Mouse (Mus musculus) intestine, postnatal 0 days (tissue): ENCODE measurements around the gene Sertad1. TPM values are rescaled to one million over a fixed set of nuclear protein-coding genes. Genes with fewer than 3 reads are reported as not detected.

Source experiments
- ATAC-seq: fragments of 200-750 bp; cut with Nextera tagmentation; 2 replicates; pipeline ENCODE4 v1.8.0; 2017; ENCODE audit warnings: mild to moderate bottlenecking, moderate TSS enrichment, moderate library complexity
- H3K27ac ChIP-seq: fragments of 300-500 bp; sonication (generic); 2 replicates; pipeline ENCODE4 v1.5.1; 2014; ENCODE audit warnings: mild to moderate bottlenecking, low read depth, low read length, moderate library complexity
- H3K27me3 ChIP-seq: fragments of 300-500 bp; sonication (generic); replicated peaks from 2 replicates; pipeline ENCODE4 v1.6.1; 2014; ENCODE audit warnings: low read length, mixed read lengths; ENCODE audit not compliant: control insufficient read depth, insufficient read depth
- H3K36me3 ChIP-seq: fragments of 300-500 bp; sonication (generic); 2 replicates; pipeline ENCODE4 v1.6.1; 2014; ENCODE audit warnings: mild to moderate bottlenecking, moderate library complexity; ENCODE audit not compliant: control insufficient read depth, insufficient read depth
- H3K4me1 ChIP-seq: fragments of 300-500 bp; sonication (generic); replicated peaks from 2 replicates; pipeline ENCODE4 v1.6.1; 2014; ENCODE audit warnings: antibody characterized with exemption, low read length, mixed read lengths; ENCODE audit not compliant: control insufficient read depth, insufficient read depth
- H3K4me2 ChIP-seq: fragments of 300-500 bp; sonication (generic); replicated peaks from 2 replicates; pipeline ENCODE4 v1.6.1; 2014; ENCODE audit warnings: low read depth, mild to moderate bottlenecking, moderate library complexity
- H3K4me3 ChIP-seq: fragments of 300-500 bp; sonication (generic); 2 replicates; pipeline ENCODE4 v1.5.1; 2014; ENCODE audit warnings: low read depth, low read length
- H3K9ac ChIP-seq: fragments of 300-500 bp; sonication (generic); 2 replicates; pipeline ENCODE4 v1.6.1; 2014; ENCODE audit warnings: mild to moderate bottlenecking, low read depth, low read length
- H3K9me3 ChIP-seq: fragments of 300-500 bp; sonication (generic); 2 replicates; pipeline ENCODE4 v1.6.1; 2016; ENCODE audit warnings: mixed run types; ENCODE audit not compliant: control insufficient read depth
- CTCF ChIP-seq: sonication (generic); IDR thresholded peaks from 2 replicates; pipeline ENCODE4 v1.5.1; 2016; ENCODE audit warnings: low read depth, mild to moderate bottlenecking, control low read depth, antibody characterized with exemption, moderate library complexity
- WGBS: fragments of 180-500 bp; shearing (Covaris S2); extraction: QIAGEN DNeasy Blood & Tissue Kit; methylation state at CpG from one replicate; pipeline ENCODE4 v1.1.7; 2014; 5-methylcytosine and 5-hydroxymethylcytosine counted together
- polyA plus RNA-seq: library from polyadenylated mRNA; unstranded; fragments of >200 nt; fragmentation: Nextera tagmentation; extraction: Ambion mirVana; gene quantifications from 2 replicates; pipeline ENCODE4 v1.2.1, GENCODE M21; 2015

Gene Sertad1
- polyA plus RNA-seq, 1 experiment from 2014 or later: 42.7 TPM

DNA sequence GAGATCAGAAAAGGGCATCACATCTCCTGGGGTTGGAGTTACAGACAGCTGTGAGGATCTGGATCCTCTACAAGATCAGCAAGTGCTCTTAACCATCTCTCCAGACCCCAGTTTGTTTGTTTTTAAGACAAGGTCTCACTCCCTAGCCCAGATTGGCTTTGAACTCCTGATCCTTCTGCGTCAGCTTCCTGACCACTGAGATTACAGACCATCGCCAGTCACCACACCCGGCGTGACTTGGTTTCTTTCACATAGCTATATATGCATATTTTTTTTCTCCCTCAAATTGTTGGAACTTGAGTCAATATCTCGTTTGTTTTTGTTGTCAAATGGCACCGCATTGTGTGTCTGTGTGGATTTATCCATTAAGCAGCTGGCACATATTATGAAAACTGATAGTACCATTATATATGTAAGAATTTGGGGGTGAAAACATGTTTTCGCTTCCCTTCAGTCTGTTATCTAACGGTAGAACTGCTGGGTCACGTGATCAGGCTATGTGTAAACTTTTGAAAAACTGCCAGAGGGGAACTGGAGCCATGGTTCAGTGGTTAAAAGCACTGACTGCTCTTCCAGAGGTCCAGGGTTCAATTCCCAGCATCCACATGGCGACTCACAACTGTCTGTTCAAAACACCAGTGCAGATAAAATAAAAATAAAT, 32.1 kb upstream of the Sertad1 start:
- Histone ChIP-seq H3K4me3 (no peak overlapping the region), H3K27ac (no peak overlapping the region), H3K4me2 (no peak overlapping the region), H3K9ac (no peak overlapping the region), H3K9me3 (no peaks in the 10 kb centered on the region), H3K4me1 (no peaks in the 10 kb centered on the region), H3K36me3 (no peaks in the 10 kb centered on the region; the same call in 1 of the 2 replicates), H3K27me3 (no peaks in the 10 kb centered on the region)
- 73% methylated on average over 10 of the region's 10 CpGs for WGBS
- no peak for TF ChIP-seq CTCF
- ATAC-seq: no peak

DNA sequence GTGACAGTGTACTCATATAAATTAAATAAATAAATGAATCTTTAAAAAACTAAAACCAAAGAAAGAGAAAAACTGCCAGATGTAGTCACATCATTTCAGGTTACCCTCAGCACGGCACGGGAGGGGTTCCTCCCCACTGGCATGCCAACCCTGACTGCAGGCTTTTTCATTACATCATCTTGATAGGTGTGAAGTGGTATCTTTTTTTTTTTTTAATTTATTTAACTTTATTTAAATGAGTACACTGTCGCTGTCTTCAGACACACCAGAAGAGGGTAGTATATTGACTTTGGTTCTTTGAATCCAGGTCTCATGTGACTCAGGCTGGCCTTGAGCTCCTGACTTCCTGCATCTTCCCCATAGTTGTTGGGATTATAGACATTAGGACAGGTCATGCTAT, 31.4 kb upstream of the Sertad1 start:
- Histone ChIP-seq H3K4me1 (no peaks in the 10 kb centered on the region), H3K4me3 (no peak overlapping the region), H3K4me2 (no peak overlapping the region), H3K9ac (no peak overlapping the region), H3K27me3 (no peaks in the 10 kb centered on the region), H3K9me3 (no peaks in the 10 kb centered on the region), H3K27ac (no peak overlapping the region), H3K36me3 (no peaks in the 10 kb centered on the region; the same call in 1 of the 2 replicates)
- ATAC-seq: no peak
- WGBS: 89% methylated on average over 3 of the region's 3 CpGs
- no peak for TF ChIP-seq CTCF

DNA sequence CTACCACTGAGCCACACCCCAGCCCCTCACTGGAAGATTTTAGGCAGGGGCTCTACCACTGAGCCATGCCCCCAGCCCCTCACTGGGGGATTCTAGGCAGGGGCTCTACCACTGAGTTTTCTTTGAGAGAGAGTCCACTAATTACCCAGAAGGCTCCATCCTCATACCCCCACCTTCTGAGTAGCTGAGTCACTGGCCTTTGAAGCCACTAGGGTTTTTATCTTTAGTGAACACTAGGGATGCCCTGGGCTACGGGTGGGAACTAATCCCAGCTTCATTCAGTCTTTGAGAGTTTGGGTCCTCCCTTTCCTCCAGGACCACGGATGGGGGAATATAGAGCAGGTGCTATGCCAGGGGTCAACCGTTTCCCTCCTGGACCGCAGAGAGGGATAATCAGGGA, 28.1 kb upstream of the Sertad1 start:
- ATAC-seq: no peak
- TF ChIP-seq CTCF: no peak
- Histone ChIP-seq H3K36me3 (peaks cover 4% of the 10 kb centered on the region; the same call in 1 of the 2 replicates), H3K4me1 (no peaks in the 10 kb centered on the region), H3K9me3 (no peaks in the 10 kb centered on the region), H3K27ac (no peak overlapping the region), H3K9ac (no peak overlapping the region), H3K27me3 (no peaks in the 10 kb centered on the region), H3K4me3 (no peak overlapping the region), H3K4me2 (no peak overlapping the region)
- WGBS: 91% methylated on average over 4 of the region's 4 CpGs

DNA sequence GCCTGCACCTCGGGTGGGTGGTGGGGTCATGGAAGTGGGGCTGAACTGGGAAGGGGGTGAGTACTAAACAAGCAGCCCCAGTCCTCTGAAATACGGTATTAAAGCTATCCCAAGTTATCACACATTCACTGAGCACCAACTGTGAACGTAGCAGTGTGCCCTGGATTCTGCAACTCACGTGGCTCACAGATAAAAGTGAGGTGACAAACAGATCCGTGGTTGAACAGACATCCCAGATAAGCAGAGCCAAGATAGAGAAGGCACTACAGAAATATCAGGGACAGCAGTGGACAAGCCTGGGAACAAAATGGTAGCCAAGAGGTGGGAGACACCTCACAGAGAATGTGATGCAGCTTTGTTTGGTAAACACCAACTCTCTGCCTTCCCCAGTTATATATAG, 27.1 kb upstream of the Sertad1 start:
- Histone ChIP-seq H3K9ac (no peak overlapping the region), H3K36me3 (peaks cover 4% of the 10 kb centered on the region; the same call in 1 of the 2 replicates), H3K27me3 (no peaks in the 10 kb centered on the region), H3K27ac (no peak overlapping the region), H3K4me1 (no peaks in the 10 kb centered on the region), H3K4me2 (no peak overlapping the region), H3K4me3 (no peak overlapping the region), H3K9me3 (no peaks in the 10 kb centered on the region)
- no peak for TF ChIP-seq CTCF
- no peak for ATAC-seq
- WGBS: 83% methylated on average over 5 of the region's 5 CpGs

DNA sequence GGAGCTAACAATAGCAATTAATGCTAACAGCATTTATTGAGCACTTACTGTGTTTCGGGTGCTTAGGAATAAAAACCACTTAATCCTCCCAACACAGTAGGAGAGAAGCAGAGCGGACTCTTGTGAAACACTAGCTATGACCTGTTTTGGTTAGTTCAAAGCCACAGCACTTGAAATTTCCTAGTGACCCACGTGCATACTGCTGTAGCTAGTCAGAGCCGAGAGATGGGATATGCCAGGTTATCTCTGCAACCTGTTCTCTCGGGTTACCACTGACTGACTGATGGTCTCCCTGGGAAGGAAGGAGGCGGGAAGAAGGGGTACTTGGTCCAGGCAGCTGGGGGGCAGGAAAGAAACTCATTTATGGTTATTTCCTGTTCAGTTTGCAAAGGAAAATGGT, 26.2 kb upstream of the Sertad1 start:
- H3K27me3 ChIP-seq: no peaks in the 10 kb centered on the region
- no peaks in the 10 kb centered on the region for H3K4me1 ChIP-seq
- ATAC-seq: no peak
- H3K27ac ChIP-seq: no peak overlapping the region
- peaks cover 4% of the 10 kb centered on the region; the same call in 1 of the 2 replicates for H3K36me3 ChIP-seq
- H3K4me3 ChIP-seq: no peak overlapping the region
- no peaks in the 10 kb centered on the region for H3K9me3 ChIP-seq
- no peak for TF ChIP-seq CTCF
- H3K4me2 ChIP-seq: no peak overlapping the region
- 80% methylated on average over 6 of the region's 6 CpGs for WGBS
- no peak overlapping the region for H3K9ac ChIP-seq

DNA sequence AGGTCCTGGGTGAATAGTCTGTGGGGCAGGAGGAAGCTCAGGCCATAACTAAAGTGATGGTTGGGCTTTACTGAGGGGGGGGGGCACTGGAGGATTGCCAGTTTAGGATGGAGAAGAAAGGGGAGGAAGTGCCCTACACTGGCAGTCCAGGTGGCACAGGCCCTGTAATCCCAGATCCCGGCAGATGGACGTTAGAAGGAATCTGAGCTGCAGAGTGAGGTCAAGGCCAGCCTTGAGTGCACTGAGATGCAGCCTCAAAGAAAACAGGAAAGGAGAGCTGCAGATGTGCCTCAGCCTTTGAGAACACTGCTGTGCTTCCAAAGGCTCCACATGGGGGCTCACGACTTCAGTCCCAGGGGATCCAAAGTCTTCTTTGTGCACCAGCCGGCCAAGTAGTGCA, 19.1 kb upstream of the Sertad1 start:
- Histone ChIP-seq H3K9me3 (no peaks in the 10 kb centered on the region), H3K27ac (no peak overlapping the region), H3K27me3 (no peaks in the 10 kb centered on the region), H3K4me2 (no peak overlapping the region), H3K9ac (no peak overlapping the region), H3K4me3 (no peak overlapping the region), H3K36me3 (peaks cover 3% of the 10 kb centered on the region; the same call in 1 of the 2 replicates), H3K4me1 (no peaks in the 10 kb centered on the region)
- WGBS: 40% methylated on average over 4 of the region's 4 CpGs
- TF ChIP-seq CTCF: peak; percentile 27
- no peak for ATAC-seq
